Mouse (Mus musculus): ENCODE data around the gene Olfr1359. TPM values are rescaled to one million over a fixed set of nuclear protein-coding genes. Genes with fewer than 3 reads are reported as not detected.
"Not testable (repeated sequence)": the region's sequence is repeated elsewhere in the genome, so short reads cannot be mapped to it uniquely, and the experiment has no call there.

The Olfr1359 gene
- polyA plus RNA-seq, 1 experiment from 2014 or later: not detected

DNA sequence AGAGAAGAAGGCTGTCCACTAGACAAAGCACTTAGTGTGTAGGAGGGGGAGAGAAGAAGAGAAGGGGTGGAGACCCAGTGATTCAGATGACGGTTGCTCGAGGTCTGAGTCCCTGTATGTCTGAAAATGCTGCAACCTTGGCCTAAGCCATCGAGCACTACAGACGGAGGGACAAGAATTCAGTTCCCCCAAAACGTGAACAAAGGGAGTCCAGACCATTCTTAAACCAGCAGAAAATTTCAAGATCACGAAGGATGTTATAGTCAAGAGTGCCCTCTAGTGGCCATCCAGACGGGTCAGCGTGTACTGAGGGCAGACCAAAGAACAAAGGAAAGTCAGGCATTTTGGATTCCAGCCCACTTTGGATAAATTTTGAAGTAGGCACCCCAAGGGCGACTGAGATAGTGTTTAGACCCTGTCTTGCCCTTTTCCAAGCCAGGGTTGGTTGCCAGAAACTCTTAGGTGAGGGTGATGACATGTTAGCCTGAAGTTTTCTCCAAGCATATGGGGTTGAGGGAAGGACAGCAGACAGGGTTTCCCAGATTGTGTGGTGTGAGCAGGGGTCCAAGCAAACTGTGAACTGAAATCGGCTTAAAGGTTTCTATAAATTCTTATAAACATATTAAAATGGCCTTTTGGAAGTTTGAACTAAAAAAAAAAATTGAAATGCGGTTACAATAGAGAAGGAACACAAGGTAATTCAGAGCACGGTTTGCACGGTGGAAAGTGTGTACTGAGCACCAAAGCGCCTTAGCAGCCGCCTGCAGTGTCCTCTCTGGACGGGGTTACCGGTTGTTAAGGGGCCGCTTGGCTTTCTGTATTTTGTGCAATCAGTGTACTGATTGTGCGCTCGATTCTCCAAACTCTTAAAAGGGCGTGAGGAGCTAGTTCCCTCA lies 36.3 kb downstream of the Olfr1359 start:
- peaks cover 16% of the 10 kb centered on the region for H3K4me1 ChIP-seq (replicated peaks)
- under 1% methylated on average over 21 of the region's 21 CpGs for WGBS
- H3K9me3 ChIP-seq: no peaks in the 10 kb centered on the region
- peak overlapping the region; percentile 79 for H3K9ac ChIP-seq
- peak; percentile 85 for ATAC-seq (ENCODE audit: low FRiP score)
- peak overlapping the region; percentile 72 for H3K4me2 ChIP-seq
- H3K36me3 ChIP-seq: 0 out of 2 replicates have a peak, but pooled peaks cover 2% of the 10 kb centered on the region
- peak overlapping the region; percentile 54 for H3K4me3 ChIP-seq
- peak overlapping the region; percentile 97 for H3K27ac ChIP-seq
- no peaks in the 10 kb centered on the region for H3K27me3 ChIP-seq

DNA sequence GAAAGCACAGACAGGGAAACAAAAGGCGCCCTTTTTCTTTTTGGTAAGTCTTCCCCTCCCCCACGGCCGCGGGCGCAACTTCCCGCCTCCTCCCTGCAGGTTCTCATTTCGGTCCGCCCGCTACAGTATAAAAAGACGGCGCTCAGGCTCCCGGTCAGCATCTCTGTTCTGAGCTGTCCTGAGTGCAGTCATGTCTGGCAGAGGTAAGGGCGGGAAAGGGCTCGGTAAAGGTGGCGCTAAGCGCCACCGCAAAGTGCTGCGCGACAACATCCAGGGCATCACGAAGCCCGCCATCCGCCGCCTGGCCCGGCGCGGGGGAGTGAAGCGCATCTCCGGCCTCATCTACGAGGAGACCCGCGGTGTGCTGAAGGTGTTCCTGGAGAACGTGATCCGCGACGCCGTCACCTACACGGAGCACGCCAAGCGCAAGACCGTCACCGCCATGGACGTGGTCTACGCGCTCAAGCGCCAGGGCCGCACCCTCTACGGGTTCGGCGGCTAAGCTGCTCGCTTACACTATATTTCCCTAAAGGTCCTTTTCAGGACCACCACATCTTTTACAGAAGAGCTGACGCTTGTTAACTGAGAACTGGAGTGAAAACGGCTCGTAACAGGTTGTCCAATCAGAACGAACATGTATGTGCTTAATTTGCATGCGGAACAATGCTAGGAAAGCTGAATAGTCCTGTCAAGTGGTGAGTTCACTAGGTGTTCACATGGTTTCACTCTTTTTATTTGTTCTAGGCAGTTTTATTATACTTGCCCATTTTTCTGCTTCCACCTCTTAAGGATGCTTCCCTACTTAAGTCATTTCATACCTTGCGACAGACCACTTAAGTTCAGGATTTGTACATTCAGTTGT lies 37.2 kb downstream of the Olfr1359 start, which contains the start of gene Hist1h4j:
Gene Hist1h4j, plus strand, starts transcription at position 159 of the 862 bp plus-strand sequence.
- not testable (repeated sequence) for H3K9me3 ChIP-seq, H3K36me3 ChIP-seq, H3K27me3 ChIP-seq
- peak within 1 kb of the TSS; percentile 97 for H3K27ac ChIP-seq
- peak within 1 kb of the TSS; percentile 72 for H3K4me2 ChIP-seq
- peaks cover 16% of the 10 kb centered on the region for H3K4me1 ChIP-seq (replicated peaks)
- H3K9ac ChIP-seq: peak within 1 kb of the TSS; percentile 79
- WGBS: under 1% methylated on average over 51 of the region's 56 CpGs
- H3K4me3 ChIP-seq: peak within 1 kb of the TSS; percentile 54
- peak; percentile 89 for ATAC-seq (ENCODE audit: low FRiP score)

- no peak overlapping the region for H3K4me2 ChIP-seq
- H3K27ac ChIP-seq: no peak overlapping the region
- peaks cover 20% of the 10 kb centered on the region for H3K4me1 ChIP-seq (replicated peaks)
- no peaks in the 10 kb centered on the region for H3K27me3 ChIP-seq
- no peaks in the 10 kb centered on the region for H3K9me3 ChIP-seq
- no peak overlapping the region for H3K9ac ChIP-seq
- no peak overlapping the region for H3K4me3 ChIP-seq
- H3K36me3 ChIP-seq: no peaks in the 10 kb centered on the region
- ATAC-seq (ENCODE audit: low FRiP score): no peak
- 98% methylated on average over 1 of the region's 1 CpGs for WGBS
These were observed 47.1 kb downstream of the Olfr1359 start for GRCm38 (mm10) chr13:21745006-21745405.

GRCm38 (mm10) chr13:21749387-21750158 lies 51.7 kb downstream of the Olfr1359 start:
- peak overlapping the region; percentile 57 for H3K4me3 ChIP-seq
- no peaks in the 10 kb centered on the region for H3K9me3 ChIP-seq
- ATAC-seq (ENCODE audit: low FRiP score): no peak
- peak overlapping the region; percentile 84 for H3K4me2 ChIP-seq
- peak overlapping the region; percentile 93 for H3K27ac ChIP-seq
- H3K4me1 ChIP-seq (replicated peaks): peaks cover 34% of the 10 kb centered on the region
- H3K9ac ChIP-seq: peak overlapping the region; percentile 79
- no peaks in the 10 kb centered on the region for H3K27me3 ChIP-seq
- H3K36me3 ChIP-seq: no peaks in the 10 kb centered on the region
- WGBS: 5% methylated on average over 5 of the region's 5 CpGs

DNA sequence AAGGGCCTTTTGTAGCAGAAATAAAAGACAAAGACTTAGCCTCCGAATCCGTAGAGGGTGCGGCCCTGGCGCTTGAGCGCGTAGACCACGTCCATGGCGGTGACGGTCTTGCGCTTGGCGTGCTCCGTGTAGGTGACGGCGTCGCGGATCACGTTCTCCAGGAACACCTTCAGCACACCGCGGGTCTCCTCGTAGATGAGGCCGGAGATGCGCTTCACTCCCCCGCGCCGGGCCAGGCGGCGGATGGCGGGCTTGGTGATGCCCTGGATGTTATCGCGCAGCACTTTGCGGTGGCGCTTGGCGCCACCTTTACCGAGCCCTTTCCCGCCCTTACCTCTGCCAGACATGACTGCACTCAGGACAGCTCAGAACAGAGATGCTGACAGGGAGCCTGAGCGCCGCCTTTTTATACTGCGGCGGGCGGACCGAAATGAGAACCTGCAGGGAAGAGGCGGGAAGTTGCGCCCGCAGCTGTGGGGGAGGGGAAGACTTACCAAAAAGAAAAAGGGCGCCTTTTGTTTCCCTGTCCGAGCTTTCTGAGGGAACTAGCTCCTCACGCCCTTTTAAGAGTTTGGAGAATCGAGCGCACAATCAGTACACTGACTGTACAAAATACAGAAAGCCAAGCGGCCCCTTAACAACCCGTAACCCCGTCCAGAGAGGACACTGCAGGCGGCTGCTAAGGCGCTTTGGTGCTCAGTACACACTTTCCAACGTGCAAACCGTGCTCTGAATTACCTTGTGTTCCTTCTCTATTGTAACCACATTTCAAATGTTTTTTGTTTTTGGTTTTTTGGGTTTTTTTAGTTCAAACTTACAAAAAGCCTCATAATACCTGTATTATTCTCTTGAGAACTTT lies 52.5 kb downstream of the Olfr1359 start, which contains the start of gene Hist1h4k:
Gene Hist1h4k, minus strand, starts transcription at position 347 of the 859 bp plus-strand sequence.
- peaks cover 37% of the 10 kb centered on the region for H3K4me1 ChIP-seq (replicated peaks)
- WGBS: under 1% methylated on average over 47 of the region's 56 CpGs
- peak within 1 kb of the TSS; percentile 93 for H3K27ac ChIP-seq
- H3K9me3 ChIP-seq, H3K27me3 ChIP-seq, H3K36me3 ChIP-seq: not testable (repeated sequence)
- H3K4me2 ChIP-seq: peak within 1 kb of the TSS; percentile 84
- ATAC-seq (ENCODE audit: low FRiP score): peak; percentile 87
- H3K4me3 ChIP-seq: peak within 1 kb of the TSS; percentile 57
- peak within 1 kb of the TSS; percentile 79 for H3K9ac ChIP-seq

GRCm38 (mm10) chr13:21751417-21751816 lies 53.5 kb downstream of the Olfr1359 start:
- no peak overlapping the region for H3K4me2 ChIP-seq
- H3K36me3 ChIP-seq: no peaks in the 10 kb centered on the region
- H3K4me1 ChIP-seq (replicated peaks): peaks cover 37% of the 10 kb centered on the region
- no peaks in the 10 kb centered on the region for H3K9me3 ChIP-seq
- no peak overlapping the region for H3K9ac ChIP-seq
- H3K27ac ChIP-seq: no peak overlapping the region
- H3K27me3 ChIP-seq: no peaks in the 10 kb centered on the region
- ATAC-seq (ENCODE audit: low FRiP score): no peak
- no peak overlapping the region for H3K4me3 ChIP-seq

- H3K4me2 ChIP-seq: no peak overlapping the region
- H3K36me3 ChIP-seq: no peaks in the 10 kb centered on the region
- H3K27ac ChIP-seq: no peak overlapping the region
- H3K4me3 ChIP-seq: no peak overlapping the region
- WGBS: 82% methylated on average over 3 of the region's 3 CpGs
- no peaks in the 10 kb centered on the region for H3K9me3 ChIP-seq
- no peak overlapping the region for H3K9ac ChIP-seq
- peaks cover 37% of the 10 kb centered on the region for H3K4me1 ChIP-seq (replicated peaks)
- no peaks in the 10 kb centered on the region for H3K27me3 ChIP-seq
- ATAC-seq (ENCODE audit: low FRiP score): no peak
These were observed 53.9 kb downstream of the Olfr1359 start for GRCm38 (mm10) chr13:21751827-21752226.

DNA sequence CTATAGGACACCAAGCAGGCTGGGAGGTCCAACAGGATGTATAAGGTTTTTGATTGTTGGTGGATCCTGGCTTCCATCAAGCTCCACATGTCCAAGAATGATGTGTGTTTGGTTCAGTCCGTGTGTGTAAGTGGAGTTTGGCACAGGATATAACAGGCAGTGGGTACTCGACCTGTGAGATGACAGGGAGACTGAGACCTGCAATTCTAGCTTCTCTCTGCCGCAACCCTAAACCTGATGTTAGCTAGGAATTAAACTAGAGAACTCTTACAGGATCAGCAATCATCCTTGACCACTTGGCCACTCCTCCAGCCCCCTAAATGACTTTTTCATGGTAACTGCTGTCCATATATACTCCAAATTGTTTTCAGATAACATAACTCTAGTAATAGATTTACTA lies 54.4 kb downstream of the Olfr1359 start:
- Histone ChIP-seq H3K9me3 (no peaks in the 10 kb centered on the region), H3K36me3 (no peaks in the 10 kb centered on the region), H3K27me3 (no peaks in the 10 kb centered on the region), H3K27ac (0 out of 2 replicates have a peak overlapping the region, but pooled peaks have one; percentile 48), H3K4me3 (no peak overlapping the region), H3K4me2 (0 out of 2 replicates have a peak overlapping the region, but pooled peaks have one; percentile 76), H3K9ac (no peak overlapping the region), H3K4me1 (replicated peaks) (peaks cover 34% of the 10 kb centered on the region)
- no peak for ATAC-seq (ENCODE audit: low FRiP score)
- WGBS: 51% methylated on average over 3 of the region's 3 CpGs

DNA sequence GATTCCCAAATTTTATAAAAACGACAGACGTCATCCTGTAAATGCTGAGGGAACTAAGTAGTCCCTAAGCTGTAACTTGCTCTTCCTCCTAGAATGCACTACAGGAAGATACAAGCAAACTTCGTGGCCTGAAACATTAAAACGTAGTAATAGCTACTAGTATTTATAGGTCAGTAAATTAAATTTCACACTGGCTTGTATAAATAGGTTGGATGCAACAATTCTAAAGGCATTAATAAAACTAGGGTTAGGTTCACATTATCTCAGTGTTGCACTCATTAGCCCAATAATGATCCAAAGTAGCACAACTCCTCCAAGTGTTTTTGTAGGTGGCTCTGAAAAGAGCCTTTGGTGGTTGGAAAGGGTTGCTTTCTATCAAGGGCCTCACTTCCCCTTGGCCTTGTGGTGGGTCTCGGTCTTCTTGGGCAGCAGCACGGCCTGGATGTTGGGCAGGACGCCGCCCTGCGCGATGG lies 55.2 kb downstream of the Olfr1359 start:
- WGBS: 5% methylated on average over 10 of the region's 10 CpGs
- H3K4me2 ChIP-seq: peak overlapping the region; percentile 76
- no peak for ATAC-seq (ENCODE audit: low FRiP score)
- peak overlapping the region; percentile 95 for H3K27ac ChIP-seq
- no peaks in the 10 kb centered on the region for H3K36me3 ChIP-seq
- H3K4me1 ChIP-seq (replicated peaks): peaks cover 31% of the 10 kb centered on the region
- no peaks in the 10 kb centered on the region for H3K27me3 ChIP-seq
- H3K9me3 ChIP-seq: no peaks in the 10 kb centered on the region
- H3K4me3 ChIP-seq: peak overlapping the region; percentile 44
- H3K9ac ChIP-seq: peak overlapping the region; percentile 74

DNA sequence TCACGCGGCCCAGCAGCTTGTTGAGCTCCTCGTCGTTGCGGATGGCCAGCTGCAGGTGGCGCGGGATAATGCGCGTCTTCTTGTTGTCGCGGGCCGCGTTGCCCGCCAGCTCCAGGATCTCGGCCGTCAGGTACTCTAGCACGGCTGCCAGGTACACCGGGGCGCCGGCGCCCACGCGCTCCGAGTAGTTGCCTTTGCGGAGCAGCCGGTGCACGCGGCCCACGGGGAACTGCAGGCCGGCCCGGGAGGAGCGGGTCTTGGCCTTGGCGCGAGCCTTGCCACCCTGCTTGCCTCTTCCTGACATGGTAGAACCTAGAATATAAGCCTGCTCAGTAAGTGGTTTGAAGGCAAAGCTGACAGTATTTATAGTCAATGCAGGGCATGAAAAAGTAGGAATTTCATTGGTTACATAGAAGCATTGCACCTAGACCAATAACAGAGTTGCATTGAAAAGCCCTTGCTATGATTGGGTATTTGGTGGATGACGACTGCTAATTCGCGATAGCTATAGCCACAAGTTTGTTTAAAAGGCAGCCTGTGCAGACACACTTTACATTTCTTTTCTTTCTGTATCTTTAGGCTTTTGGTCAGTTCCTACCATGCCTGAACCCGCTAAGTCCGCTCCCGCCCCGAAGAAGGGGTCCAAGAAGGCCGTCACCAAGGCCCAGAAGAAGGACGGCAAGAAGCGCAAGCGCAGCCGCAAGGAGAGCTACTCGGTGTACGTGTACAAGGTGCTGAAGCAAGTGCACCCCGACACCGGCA lies 55.8 kb downstream of the Olfr1359 start, which contains the start of the genes Hist1h2ak and Hist1h2bn:
Gene Hist1h2ak, minus strand, starts transcription at position 304 of the 762 bp plus-strand sequence.
Gene Hist1h2bn, plus strand, starts transcription at position 600 of the 762 bp plus-strand sequence.
- Histone ChIP-seq H3K27ac (peak within 1 kb of the TSS; percentile 95), H3K9ac (peak within 1 kb of the TSS; percentile 74), H3K4me2 (peak within 1 kb of the TSS; percentile 76), H3K4me3 (peak within 1 kb of the TSS; percentile 44), H3K4me1 (replicated peaks) (peaks cover 28% of the 10 kb centered on the region)
- ATAC-seq (ENCODE audit: low FRiP score): peak; percentile 96
- under 1% methylated on average over 46 of the region's 50 CpGs for WGBS
- H3K27me3 ChIP-seq, H3K36me3 ChIP-seq, H3K9me3 ChIP-seq: not testable (repeated sequence)
